Mouse (Mus musculus): ENCODE measurements around the gene Sv2b.

The Sv2b gene

DNA sequence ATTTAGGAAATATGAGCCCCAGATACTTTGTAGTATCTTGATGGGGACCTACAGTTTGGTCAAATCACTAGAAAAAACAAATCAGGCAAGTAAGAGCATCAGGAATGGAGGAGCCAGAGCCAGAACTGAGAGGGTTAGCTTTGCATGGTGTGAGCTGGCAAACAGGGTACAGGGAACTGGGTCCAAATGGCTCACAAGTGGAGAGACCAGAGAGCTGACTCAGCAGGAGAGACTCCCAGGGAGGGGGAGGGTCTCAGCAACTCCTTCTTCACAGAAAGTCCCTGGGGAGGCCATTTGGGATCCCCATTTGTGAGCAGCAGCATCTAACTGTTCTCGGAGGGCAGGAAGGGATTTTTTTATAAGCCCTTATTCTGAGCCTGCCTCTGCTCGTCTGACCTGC is 18.5 kb downstream of the Sv2b start:
- no peak for DNase-seq

DNA sequence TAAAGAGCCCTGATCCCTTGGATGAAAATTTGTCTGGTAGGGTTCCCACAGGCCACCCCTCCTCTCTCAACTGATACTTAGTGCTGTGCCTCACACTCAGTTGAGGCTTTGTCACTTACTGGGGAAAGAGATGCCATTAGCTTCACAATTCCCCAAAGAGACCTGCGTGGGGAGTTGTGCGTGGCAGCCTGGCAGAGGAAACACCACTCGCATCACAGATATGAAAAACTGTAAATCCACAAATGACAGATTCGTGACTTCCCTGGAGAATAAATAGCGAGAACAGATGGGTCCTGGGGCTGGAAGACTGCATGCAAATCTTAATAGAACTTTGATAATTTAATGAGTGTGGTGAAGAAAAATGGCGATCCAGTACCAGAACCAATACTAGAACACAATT is 21.8 kb downstream of the Sv2b start:
- no peak for DNase-seq

DNA sequence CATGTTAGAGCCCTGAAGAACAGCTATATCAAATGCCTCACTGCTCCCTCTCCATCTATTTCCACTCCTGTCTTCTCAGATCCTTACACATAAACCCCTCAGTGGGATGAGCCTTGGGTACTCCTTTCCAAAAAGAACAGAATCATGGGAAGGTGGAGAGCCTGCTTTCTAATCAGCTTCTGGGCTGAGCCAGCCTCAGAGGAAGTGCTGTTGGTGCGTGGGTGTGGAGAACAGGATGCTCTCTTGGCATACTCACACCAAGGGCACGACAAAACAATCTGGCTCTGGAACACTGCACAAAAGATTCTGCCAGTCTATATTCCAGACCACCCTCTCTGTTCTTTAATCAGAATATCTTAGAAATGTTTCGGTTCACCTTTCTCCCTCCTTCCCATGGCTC is 26.1 kb downstream of the Sv2b start:
- no peak for DNase-seq

DNA sequence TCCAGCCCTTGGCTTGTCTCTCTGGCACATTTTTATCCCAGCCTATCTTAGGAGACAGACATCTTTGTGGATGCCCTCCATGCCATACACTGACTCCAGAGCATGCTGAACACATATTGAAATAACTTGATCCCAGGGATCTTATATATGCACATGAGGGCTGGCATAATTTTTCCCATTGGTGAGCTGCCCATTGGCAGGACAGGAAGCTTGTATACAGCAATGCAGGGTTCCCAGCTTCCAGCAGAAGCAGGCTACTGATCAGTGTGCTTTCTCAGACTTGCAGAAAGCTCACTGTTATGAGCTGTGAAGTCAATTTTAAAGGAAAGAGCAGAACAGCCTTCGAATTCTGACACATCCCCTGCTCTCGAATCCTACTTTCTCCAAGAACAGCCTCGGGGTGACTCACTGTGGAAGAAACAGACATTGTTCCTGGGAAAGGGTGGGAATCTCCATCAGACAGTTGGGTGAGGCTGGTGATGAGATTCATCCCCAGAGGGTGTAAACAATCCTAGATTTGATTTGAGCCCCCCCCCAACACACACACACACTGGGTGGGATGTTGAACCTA is 26.9 kb downstream of the Sv2b start:
- no peak for DNase-seq

DNA sequence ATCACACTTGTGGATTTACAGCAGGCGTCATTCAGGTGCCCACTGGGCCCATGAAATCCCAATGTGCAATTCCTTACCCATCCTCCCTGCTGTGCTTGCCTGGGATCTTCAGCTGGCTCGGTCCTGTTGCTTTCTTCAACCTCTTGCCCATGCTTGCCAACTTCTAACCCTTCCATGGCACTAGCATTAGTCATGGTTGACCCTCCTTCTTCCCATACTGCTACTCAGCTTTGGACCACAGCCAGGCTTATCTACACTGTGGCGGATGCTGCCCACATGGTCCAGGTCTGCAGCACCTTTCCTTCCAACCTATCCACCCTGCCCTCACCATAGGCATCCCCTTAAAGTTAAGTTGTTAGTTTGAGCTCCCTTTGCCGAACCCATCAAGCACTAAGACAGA is 28.0 kb downstream of the Sv2b start:
- DNase-seq, result no peak

DNA sequence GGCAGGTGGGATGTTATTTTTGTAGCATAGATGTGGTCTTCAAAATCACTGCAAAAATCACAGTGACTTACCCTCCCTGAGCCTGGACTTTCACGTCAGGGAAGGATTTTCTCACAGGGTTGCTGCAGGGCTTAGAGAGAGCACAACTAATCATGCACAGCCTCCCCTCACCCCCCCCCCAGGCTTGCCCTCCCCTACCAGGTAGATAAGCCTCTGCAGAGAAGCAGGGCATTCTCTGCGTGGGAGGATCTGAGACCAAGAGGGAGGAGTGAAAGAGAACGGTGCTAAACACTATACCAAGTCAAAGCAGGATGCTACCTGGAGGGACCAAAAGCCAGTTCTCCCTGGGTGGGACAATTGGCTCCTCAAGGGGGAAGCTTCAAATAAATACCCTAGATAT is 31.2 kb downstream of the Sv2b start:
- DNase-seq, result no peak

DNA sequence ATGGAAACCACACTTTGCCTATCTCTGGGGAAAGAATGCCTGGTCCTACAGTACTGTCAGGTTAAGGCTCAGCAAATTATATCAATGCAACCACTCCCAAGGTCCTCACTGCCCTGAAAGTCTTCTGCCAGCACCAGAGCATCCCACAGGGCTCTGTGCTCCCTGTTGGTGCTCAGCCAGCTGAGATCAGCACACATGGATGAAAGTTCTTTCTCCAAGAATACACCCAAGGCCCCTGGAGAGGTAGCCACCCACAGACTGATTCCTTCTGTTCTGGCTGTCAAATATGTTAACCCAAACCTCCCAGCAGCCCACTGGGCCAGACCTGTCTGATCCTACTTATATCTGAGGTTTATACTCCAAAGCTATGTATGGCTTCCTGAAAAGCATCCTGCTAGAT is 32.3 kb downstream of the Sv2b start:
- no peak for DNase-seq

DNA sequence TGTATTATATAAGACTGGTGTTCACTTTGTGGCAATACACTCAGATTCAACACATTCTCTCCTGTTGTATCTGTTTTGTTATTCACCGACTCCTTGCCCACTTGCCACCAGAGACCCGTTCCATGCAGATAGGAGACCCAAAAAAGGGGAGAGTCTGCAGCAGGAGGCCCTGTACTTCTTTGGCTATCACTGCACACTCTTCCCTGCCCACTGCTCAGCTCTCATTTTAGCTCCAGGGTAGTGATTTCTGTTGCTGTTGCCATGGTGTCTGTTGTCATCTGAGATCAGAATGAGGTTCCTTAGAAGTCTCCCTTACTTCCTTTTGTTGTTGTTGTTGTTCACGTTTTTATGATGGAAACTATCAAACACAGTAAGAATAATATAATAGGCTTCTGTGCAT is 34.5 kb downstream of the Sv2b start:
- no peak for DNase-seq

DNA sequence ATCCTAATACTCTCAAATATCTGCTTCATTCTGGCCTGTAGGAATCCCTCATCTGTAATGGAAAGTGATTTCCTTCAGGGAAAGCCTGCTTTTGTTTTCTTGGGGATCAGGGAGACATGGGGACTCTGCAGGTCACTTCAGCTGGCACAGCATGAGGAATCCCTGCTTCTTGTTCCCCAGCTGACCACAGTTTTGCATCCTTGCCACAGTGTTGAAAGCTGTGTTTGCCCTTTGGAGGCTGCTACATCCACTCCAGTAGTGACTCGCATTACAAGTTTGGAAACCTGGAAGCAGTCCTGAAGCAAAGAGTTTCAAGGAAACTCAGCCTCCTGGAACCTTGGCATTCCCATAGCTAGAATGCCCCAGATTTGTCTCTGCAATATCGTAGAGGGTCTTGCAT is 35.4 kb downstream of the Sv2b start:
- no peak for DNase-seq

DNA sequence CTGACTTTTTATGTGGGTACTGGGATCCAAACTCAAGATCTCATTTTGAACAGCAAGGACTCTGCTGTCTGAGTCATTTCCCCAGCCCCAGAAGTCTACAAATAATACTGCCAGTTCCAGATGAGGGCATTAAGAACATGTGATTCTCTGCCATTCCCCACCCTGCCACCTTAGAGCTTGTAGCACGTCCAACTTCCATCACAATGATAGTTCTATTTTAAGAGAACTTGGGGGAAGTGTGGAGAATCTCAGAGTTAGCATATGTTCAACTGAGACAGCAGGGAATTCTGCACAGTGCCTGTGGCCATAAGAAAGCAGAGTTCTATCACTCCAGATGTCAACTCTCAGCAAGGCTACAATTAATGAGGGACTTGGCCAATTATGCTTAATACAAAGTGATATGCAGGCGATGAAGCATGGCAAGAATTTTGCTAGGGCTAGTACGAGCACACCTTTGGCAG is 37.1 kb downstream of the Sv2b start:
- no peak for DNase-seq

DNA sequence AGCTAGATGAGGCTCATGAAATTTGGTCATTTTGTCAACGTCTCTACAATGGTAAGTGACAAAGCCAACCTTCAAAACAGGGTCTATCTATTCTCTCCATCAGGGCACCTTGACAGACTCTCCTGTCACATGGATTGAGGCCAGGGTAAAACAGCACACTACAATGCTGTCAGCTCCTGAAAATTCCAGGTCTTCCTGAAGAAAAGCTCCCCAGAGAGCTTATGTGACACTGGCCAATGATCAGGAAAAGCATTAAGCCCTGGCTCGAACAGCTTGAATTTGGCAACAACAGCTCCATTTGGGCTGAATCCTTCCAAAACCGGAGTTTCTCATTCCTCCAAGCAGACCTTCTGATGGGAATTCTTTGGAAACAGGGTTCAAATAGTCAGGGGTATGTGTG is 37.8 kb downstream of the Sv2b start:
- no peak for DNase-seq

DNA sequence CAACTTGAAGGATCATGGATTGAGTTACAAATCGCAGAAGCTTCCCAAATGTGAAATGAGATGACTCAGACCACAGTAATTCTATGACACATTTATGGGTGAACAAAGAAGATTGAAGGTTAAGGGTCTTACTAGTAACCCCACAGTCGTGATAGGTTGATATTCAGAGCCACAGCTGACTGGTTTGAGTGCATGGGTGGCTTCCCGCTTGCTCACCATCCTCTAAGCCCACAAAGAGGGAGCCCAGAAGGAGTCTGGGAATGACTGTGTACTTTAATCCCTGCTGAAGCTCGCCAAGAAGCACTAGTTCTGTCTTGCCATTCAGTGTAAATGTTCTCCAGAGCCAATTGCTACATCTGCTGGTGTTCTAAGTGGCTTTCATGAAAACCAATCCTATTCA is 41.8 kb downstream of the Sv2b start:
- DNase-seq, result no peak

DNA sequence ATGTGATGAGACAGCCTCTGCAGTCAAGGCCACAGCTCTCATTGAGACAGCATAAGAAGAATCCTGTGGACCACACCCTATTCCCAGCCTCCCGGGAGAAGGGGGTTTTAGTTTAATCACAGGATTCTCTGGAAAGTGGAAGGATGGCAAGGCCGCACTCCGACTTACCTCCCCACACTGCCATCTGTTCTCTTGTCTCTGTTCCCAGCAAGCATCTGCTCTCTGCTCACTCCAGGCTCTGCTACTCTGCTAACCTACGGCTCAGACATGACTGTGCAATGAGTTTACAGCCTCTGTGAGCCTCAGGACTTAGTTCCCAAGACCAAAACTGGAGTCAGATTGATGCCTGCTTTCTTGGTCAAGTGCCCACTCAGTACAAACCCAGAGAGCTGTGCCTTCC is 43.8 kb downstream of the Sv2b start:
- DNase-seq, result no peak

DNA sequence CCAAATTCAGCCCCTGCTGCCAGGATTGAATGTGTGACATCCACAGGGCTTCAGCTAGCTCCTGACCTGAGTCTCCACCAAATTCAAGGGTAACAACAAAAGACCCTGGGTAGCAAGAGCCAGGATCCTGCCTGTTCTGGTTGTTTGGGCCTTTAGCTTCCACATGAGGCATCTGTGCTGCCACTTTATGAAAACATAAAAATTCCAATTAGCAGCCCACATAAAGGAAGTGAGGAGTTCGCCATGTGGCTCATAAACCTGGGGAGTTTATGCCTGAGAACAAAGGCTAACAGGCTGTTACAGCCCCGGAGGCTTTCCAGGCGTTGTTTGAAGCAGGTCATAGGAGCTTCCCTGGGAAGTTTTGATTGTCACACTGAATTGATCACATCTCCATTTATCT is 49.1 kb downstream of the Sv2b start:
- no peak for DNase-seq

DNA sequence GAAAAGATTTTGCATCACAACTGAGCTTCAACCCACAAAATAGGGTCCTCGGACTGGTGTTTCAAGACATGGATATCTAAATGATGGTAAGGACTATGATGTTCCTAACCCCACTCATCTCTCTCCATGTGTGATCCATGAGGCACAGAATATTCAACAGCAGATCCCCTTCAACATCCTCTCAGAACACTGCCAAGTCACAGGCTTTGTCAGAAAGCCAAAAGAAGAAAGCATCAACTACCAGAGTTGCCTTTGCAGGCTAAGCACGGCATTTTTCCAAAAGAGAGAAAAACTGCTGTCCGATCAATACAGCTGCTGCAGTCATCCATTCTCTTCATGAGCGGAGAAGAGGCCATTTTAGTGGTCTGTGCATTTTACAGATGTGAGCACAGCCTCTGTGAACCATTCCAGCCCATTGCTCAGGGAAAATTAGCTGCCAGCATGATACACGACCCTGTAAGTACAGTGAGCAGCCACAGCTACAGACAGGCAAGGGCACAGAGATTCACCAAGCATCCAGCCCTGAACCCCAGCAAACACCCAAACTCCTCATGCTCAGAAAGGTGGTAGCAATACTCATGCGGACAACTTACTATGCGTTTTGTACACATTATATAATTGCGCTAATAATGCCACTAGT is 55.3 kb downstream of the Sv2b start:
- DNase-seq, result no peak

DNA sequence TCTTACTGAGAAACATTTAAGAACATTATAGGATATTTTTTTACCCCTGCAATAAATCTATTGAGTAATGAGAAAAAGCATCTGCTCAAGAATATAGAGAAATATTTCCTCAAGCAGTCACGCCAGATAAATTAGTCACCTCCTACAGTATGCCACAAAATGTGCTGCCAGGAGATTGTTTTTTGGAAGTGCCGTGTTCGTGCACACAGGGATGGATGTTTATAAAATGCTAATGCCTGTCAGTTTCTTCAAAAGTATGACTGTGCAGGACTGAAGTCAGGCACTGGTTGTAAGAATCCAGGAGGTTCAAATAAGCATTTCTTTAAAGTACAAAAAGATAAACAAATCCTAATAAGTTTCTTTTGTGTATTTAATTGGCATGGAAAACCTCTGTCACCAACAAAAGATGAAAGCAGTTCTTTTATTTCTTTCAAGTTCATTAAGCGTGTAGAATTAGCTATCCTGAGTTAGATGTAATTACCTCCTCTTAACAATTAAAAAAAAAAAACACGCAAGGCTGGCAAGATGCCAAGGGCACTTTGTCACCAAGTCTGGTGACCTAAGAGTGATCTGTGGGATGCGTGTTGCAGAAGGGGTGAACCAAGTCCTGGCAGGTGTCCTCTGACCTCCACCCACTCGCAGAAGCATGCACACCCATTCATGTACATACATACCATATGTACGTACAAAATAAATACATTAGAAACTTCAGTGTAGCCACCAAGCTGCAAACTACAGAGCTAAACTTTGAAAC is 68.1 kb downstream of the Sv2b start:
- DNase-seq, result no peak

DNA sequence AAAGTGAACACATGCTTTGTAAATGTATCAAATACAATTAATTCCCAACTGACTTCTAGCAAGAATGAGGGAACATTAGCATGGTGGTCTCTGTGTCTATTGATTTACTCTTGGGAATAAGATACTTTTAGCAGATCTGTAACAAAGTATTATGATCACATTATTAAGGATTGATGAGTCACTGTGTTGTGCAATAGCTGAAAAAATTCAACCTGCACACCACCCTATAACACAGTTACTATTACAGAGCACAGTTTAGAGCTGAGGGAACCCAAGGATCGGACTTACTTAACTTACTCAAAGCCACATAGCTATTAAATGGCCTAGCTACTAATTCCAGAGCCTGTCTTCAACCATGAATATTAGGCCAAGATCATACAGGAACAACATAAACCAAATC is 72.7 kb downstream of the Sv2b start:
- DNase-seq, result no peak

DNA sequence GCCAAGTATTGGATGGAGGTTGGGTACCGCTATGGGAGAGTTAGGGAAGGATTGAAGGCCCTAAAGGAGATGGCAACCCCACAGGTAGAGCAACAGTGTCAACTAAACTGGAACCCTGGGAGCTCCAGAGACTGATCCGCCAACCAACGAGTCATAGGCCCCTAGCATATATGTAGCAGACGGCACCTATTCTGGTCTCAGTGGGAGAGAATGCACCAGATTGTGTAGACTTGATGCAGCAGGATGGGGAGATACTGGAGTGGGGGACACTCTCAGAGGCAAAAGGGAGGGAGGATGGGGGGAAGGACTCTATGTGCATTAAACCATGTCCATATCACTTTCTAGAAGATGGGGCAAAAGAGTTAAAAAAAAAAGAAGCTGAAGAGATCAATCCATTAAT is 84.9 kb downstream of the Sv2b start:
- DNase-seq, result no peak

DNA sequence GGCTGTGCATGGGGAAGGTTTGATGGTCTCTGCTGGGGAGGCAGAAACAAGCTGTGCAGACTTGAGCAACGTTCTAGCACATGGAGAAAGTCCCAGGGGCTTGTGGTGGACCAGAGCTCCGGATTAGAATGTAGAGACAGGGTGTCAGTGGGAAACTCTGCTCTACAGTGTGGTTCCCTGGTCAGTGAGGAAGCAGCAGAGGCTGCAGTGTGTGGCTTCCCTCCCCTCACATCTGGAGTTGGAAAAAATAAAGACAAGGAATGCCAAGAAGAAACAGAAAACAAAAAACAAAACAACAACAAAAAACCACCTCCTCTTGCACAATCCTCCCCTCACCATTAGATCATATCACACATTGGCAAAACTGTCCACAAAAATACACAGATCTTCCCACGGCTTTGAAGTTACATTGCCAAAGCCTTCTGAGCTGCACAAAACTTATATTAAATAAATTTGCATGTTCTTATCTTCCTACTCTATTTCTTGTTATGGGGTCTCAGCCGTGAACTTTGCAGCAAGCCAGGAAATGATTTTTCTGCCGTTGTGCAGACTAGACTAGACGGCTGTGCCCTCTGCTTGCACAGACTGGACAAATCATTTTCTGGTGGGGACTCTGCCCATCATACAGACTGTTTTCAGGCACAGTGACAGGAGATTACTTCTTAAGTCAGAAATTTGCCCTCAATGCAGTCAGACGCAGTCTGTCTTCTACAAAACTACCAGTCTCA is 86.2 kb downstream of the Sv2b start:
- DNase-seq, result no peak

DNA sequence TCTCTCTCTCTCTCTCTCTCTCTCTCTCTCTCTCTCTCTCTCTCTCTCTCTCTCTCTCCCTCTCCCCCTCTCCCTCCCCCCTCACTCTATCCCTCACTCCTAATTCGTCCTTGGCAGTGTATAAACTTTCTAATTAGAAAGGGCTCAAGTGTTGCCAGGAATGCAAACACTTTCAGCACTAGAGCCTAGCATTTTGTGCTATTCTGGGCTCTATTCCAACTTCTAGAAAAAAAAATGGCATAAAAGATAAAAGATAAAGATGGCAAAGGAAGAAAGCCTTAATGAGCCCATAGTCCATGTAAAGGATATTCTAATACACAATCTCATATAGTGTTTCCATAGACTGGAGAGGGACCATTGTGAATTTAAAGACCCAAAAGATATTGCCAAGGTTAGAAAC is 88.3 kb downstream of the Sv2b start:
- no peak for DNase-seq

DNA sequence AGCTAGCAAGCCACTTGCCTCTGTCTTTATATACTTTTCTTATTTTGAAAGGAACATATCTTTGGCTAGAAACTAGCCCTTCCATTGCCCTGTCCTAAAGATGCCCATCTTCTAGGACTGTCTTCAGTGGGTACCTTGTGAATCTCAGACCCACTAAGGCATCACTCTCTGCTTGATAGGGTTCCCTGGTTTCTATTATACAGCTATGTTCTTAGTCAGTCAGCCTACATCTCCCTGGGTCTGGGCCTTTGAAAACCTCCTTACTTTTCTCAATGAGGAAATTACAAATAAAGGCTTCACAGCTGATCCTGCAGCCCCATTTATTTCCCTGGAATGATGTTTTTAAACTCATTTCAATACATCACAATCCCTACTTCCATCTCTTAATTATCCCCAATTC is 88.8 kb downstream of the Sv2b start:
- DNase-seq, result no peak

DNA sequence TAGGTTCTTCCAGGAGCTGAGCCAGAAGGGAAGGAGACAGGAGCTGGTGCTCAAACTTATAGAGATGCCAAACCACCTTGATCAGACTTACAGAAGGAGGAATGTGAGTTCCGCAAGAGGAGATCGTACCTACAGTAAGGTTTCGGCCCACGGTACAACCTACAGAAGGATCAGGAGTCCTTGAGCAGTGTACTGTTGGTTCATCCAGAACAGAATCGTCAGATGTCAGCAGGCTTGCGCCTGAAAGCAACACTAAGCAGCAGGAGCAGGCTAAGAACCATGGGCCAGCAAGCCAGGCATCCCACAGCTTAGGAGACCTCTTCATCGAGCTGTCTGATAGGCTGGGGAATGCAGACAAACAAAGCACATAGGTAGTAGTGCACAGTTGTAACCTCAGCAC is 92.9 kb downstream of the Sv2b start:
- DNase-seq, result no peak

DNA sequence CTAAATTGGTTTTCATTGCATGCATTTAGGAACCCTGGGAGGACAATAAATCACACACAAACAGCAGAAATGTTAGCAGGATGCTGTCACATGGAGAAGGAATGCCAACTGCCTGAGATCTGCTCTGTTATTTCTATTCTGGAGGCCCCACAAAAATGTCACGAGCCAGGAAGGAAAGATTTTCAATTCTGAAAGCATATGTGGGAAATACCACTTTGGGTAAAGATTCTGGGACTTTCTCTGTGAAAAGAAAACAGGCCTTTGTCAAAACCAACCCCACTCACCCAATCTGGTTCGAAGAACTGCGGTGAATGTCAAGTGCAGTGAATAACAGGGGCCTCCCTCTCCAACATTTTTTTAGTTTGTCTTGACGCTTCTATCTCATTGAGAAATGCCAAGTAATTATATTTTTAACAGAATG is 99.8 kb downstream of the Sv2b start:
- no peak for DNase-seq
